Mouse (Mus musculus): ENCODE results near the gene Vmn2r12. TPM values are rescaled to one million over a fixed set of nuclear protein-coding genes. Genes with fewer than 3 reads are reported as not detected.
"Not testable (repeated sequence)": the region's sequence is repeated elsewhere in the genome, so short reads cannot be mapped to it uniquely, and the experiment has no call there.

The Vmn2r12 gene
- not detected in 2 replicates for polyA plus RNA-seq (2015; fragmentation: Nextera tagmentation; extraction: Ambion mirVana)

DNA sequence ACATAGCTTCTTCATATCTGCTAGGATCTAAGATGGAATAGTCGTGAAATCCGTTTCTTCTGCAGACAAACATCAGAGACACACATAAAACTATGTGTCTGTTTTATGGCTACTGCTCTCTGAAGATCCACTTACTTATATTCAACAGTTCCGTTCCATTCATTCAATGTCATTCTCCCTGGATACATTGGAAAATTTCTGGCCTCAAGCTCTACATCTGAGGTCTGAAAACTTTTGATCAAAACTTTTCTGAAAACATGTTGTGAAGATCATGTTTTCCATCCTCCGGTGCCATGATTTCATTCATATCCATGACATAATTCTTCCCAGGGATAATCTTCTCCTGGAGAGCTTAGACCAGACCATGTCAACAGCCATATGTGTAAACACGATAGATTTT, at the start of gene Vmn2r12:
Vmn2r12 (minus strand) TSS at position 101 of the 400 bp plus-strand sequence.
- H3K36me3 ChIP-seq; H3K4me2 ChIP-seq; H3K9me3 ChIP-seq; H3K9ac ChIP-seq; H3K27me3 ChIP-seq (replicated peaks); ATAC-seq (ENCODE audit: extremely low read depth, insufficient number of reproducible peaks, low FRiP score, low TSS enrichment); H3K27ac ChIP-seq (replicated peaks); H3K4me3 ChIP-seq; H3K4me1 ChIP-seq: not testable (repeated sequence)
- 69% methylated on average over 5 of the region's 5 CpGs for WGBS

DNA sequence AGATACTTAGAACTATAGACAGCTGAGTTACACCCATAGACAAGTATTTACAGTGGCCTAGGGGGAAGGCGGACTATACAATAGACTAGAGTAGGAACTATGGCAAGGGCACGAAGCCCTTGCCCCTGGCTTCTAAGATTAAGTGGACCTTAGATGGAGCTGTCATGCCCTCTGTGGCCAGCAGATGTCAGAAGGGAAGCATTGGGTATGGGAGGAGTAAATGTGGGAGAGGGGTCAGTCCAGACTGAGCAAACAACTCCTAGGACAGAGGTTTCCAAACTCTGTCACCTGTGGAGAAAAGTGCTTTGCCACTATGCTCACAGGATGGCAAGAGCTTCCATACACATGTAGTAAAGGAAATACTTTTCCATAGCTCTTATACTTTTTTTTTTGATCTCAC, 41.8 kb upstream of the Vmn2r12 start:
- Histone ChIP-seq H3K36me3 (no peaks in the 10 kb centered on the region), H3K9ac (no peak overlapping the region), H3K4me1 (no peaks in the 10 kb centered on the region), H3K9me3 (peaks cover 20% of the 10 kb centered on the region; the same call in 1 of the 2 replicates), H3K4me2 (no peak overlapping the region), H3K27me3 (replicated peaks) (no peaks in the 10 kb centered on the region), H3K27ac (replicated peaks) (no peak overlapping the region), H3K4me3 (no peak overlapping the region)
- no peak for ATAC-seq (ENCODE audit: extremely low read depth, insufficient number of reproducible peaks, low FRiP score, low TSS enrichment)
- 68% methylated on average over 2 of the region's 2 CpGs for WGBS

DNA sequence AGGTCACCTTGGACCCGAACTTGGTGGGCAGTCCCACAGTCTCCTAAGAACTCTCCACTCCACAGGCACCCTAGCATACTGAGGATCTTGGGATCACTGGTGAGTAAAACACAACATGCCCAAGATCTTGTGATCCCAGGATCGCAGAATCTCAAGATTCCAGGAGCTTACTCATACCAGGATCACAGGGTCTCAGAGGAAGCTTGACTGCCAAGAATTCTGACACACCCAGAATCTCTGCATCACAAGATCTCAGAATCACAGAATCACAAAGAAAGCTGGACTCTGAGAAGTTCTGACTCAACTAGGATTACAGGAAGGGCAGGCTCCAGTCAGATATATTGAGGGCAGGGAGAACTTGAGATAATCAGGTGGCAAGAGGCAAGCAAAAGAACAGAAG, 39.0 kb upstream of the Vmn2r12 start:
- Histone ChIP-seq H3K27me3 (replicated peaks) (no peaks in the 10 kb centered on the region), H3K4me1 (no peaks in the 10 kb centered on the region), H3K4me3 (no peak overlapping the region), H3K9me3 (peaks cover 11% of the 10 kb centered on the region; the same call in 1 of the 2 replicates), H3K9ac (no peak overlapping the region), H3K4me2 (no peak overlapping the region), H3K36me3 (no peaks in the 10 kb centered on the region), H3K27ac (replicated peaks) (no peak overlapping the region)
- no peak for ATAC-seq (ENCODE audit: extremely low read depth, insufficient number of reproducible peaks, low FRiP score, low TSS enrichment)
- 73% methylated on average over 2 of the region's 2 CpGs for WGBS

DNA sequence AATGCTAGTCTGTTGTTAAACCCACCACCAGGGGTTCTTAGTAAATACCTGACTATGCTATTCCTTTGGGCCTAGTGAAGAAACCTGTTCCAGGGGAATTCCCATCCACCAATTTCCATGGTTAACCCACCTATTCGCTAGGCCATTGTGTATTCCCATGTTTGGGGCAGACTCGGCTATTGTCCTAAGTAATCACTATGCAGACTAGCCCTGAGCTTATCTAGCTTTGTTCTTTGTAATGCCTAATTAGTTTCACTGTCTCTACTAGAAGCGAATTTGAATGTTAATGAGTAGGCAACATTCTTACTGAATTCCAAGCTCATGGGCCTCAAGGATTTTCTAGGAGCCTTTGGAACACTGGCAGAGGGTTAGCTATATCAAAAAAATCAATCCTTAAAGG, 1.3 kb downstream of the Vmn2r12 start:
- not testable (repeated sequence) for H3K4me1 ChIP-seq; H3K4me3 ChIP-seq; H3K36me3 ChIP-seq; H3K9me3 ChIP-seq; H3K27me3 ChIP-seq (replicated peaks); H3K27ac ChIP-seq (replicated peaks); H3K9ac ChIP-seq; H3K4me2 ChIP-seq; ATAC-seq (ENCODE audit: extremely low read depth, insufficient number of reproducible peaks, low FRiP score, low TSS enrichment)
- WGBS = 67% methylated on average over 3 of the region's 3 CpGs

DNA sequence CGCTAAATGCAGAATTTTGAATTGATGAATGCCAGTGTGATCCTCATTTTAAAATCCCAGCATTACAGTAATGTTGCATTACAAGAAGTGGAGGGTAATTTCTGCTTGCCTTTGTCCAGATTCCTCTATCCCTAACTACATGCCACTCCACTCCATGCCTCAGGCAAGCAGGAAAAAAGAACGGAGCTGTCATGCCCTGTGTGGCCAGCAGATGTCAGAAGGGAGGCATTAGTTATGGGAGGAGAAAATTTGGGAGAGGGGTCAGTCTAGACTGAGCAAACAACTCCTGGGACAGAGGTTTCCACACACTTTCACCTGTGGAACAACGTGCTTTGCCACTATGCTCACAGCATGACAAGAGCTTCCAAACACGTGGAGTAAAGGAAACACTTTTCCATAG, 25.7 kb downstream of the Vmn2r12 start:
- not testable (repeated sequence) for H3K4me2 ChIP-seq; ATAC-seq (ENCODE audit: extremely low read depth, insufficient number of reproducible peaks, low FRiP score, low TSS enrichment); H3K36me3 ChIP-seq; H3K9me3 ChIP-seq; H3K4me1 ChIP-seq; H3K27ac ChIP-seq (replicated peaks); H3K9ac ChIP-seq; H3K27me3 ChIP-seq (replicated peaks); H3K4me3 ChIP-seq
- WGBS = 29% methylated on average over 4 of the region's 4 CpGs

DNA sequence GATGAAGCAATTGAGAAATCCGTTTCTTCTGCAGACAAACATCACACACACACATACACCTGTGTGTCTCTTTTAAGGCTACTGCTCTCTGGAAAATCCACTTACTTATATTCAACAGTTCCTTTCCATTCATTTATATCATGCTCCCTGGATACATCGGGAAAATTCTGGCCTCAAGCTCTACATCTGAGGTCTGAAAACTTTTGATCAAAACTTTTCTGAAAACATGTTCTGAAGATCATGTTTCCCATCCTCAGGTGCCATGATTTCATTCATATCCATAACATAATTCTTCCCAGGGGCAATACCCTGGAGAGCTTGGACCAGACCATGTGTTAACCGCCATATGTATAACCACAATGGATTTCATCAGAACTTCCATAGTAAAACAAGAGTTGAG, 38.3 kb downstream of the Vmn2r12 start, which contains the start of gene Vmn2r11:
Vmn2r11 (minus strand) TSS at position 101 of the 400 bp plus-strand sequence.
- WGBS = 74% methylated on average over 3 of the region's 3 CpGs
- H3K9me3 ChIP-seq = 0 out of 2 replicates have a peak, but pooled peaks cover 19% of the 10 kb centered on the region
- H3K4me1 ChIP-seq; H3K4me3 ChIP-seq; ATAC-seq (ENCODE audit: extremely low read depth, insufficient number of reproducible peaks, low FRiP score, low TSS enrichment); H3K9ac ChIP-seq; H3K27me3 ChIP-seq (replicated peaks); H3K4me2 ChIP-seq; H3K27ac ChIP-seq (replicated peaks); H3K36me3 ChIP-seq: not testable (repeated sequence)

DNA sequence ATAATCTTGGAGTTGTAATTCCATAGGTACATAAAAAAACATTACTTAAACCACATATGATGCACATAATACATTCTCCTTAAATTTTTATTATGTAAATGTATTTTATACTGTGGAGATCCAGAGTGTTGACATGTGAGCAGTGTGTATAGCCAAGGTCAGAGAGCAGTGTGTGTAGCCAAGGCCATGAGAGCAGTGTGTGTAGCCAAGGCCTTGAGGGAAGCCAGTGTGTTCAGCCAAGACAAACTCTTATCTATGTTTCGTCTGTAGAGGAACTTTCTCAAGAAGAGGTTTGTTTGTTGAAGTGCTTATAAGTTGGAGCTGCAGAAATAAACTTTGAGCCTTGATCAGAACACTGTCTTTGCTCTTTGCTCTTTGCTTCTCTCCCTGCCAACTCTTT, 42.5 kb downstream of the Vmn2r12 start:
- no peak overlapping the region for H3K9ac ChIP-seq
- no peak for ATAC-seq (ENCODE audit: extremely low read depth, insufficient number of reproducible peaks, low FRiP score, low TSS enrichment)
- 48% methylated on average over 1 of the region's 1 CpGs for WGBS
- no peak overlapping the region for H3K4me3 ChIP-seq
- H3K27ac ChIP-seq (replicated peaks) = no peak overlapping the region
- no peak overlapping the region for H3K4me2 ChIP-seq
- no peaks in the 10 kb centered on the region for H3K4me1 ChIP-seq
- 0 out of 2 replicates have a peak, but pooled peaks cover 7% of the 10 kb centered on the region for H3K9me3 ChIP-seq
- no peaks in the 10 kb centered on the region for H3K36me3 ChIP-seq
- no peaks in the 10 kb centered on the region for H3K27me3 ChIP-seq (replicated peaks)

Other genes with a start within 250 kb of the Vmn2r12 start
- not detected in 2 replicates for gene Vmn2r9, start 245.3 kb downstream of the Vmn2r12 start, polyA plus RNA-seq (2015; fragmentation: Nextera tagmentation; extraction: Ambion mirVana)
- gene Vmn2r10, start 91.4 kb downstream of the Vmn2r12 start, polyA plus RNA-seq (2015; fragmentation: Nextera tagmentation; extraction: Ambion mirVana) = not detected in 2 replicates
- not detected in 2 replicates for gene Vmn2r11, start 38.4 kb downstream of the Vmn2r12 start, polyA plus RNA-seq (2015; fragmentation: Nextera tagmentation; extraction: Ambion mirVana)
- gene Vmn2r13, start 94.2 kb upstream of the Vmn2r12 start, polyA plus RNA-seq (2015; fragmentation: Nextera tagmentation; extraction: Ambion mirVana) = not detected in 2 replicates
- gene Vmn2r14, start 126.8 kb upstream of the Vmn2r12 start, polyA plus RNA-seq (2015; fragmentation: Nextera tagmentation; extraction: Ambion mirVana) = not detected in 2 replicates
- not detected in 2 replicates for gene Vmn2r15, start 199.7 kb upstream of the Vmn2r12 start, polyA plus RNA-seq (2015; fragmentation: Nextera tagmentation; extraction: Ambion mirVana)
- gene Vmn2r16, start 232.2 kb upstream of the Vmn2r12 start, polyA plus RNA-seq (2015; fragmentation: Nextera tagmentation; extraction: Ambion mirVana) = not detected in 2 replicates